Mouse (Mus musculus): Measurements from ENCODE around the gene Ints11. TPM values are rescaled to one million over a fixed set of nuclear protein-coding genes. Genes with fewer than 3 reads are reported as not detected.

Ints11 gene
- polyA plus RNA-seq, 1 experiment from 2014 or later: 92.8 TPM

GRCm38 (mm10) chr4:155863001-155863400, 6.3 kb upstream of the Ints11 start, which contains the start of gene Tas1r3:
Tas1r3 (minus strand) TSS chr4:155863362.
- no peak for DNase-seq (ENCODE audit: low spot score)
- 78% methylated on average over 5 of the region's 5 CpGs for WGBS
- Histone ChIP-seq H3K9me3 (replicated peaks; ENCODE audit: control insufficient read depth, low read length) (no peaks in the 10 kb centered on the region), H3K27me3 (ENCODE audit: control insufficient read depth, insufficient read depth, low read length) (no peaks in the 10 kb centered on the region), H3K27ac (replicated peaks; ENCODE audit: low read depth, low read length) (no peak within 1 kb of the TSS), H3K9ac (replicated peaks; ENCODE audit: low read length) (no peak within 1 kb of the TSS), H3K4me2 (ENCODE audit: low read depth, low read length) (no peak within 1 kb of the TSS), H3K36me3 (replicated peaks; ENCODE audit: control insufficient read depth, insufficient read depth, low read depth, low read length) (no peaks in the 10 kb centered on the region), H3K4me1 (ENCODE audit: control insufficient read depth, insufficient read depth, low read length) (no peaks in the 10 kb centered on the region), H3K4me3 (ENCODE audit: low read depth, low read length) (no peak within 1 kb of the TSS)
- no peak for ATAC-seq (replicated peaks; ENCODE audit: insufficient number of reproducible peaks, low FRiP score, low TSS enrichment, low read depth)

DNA sequence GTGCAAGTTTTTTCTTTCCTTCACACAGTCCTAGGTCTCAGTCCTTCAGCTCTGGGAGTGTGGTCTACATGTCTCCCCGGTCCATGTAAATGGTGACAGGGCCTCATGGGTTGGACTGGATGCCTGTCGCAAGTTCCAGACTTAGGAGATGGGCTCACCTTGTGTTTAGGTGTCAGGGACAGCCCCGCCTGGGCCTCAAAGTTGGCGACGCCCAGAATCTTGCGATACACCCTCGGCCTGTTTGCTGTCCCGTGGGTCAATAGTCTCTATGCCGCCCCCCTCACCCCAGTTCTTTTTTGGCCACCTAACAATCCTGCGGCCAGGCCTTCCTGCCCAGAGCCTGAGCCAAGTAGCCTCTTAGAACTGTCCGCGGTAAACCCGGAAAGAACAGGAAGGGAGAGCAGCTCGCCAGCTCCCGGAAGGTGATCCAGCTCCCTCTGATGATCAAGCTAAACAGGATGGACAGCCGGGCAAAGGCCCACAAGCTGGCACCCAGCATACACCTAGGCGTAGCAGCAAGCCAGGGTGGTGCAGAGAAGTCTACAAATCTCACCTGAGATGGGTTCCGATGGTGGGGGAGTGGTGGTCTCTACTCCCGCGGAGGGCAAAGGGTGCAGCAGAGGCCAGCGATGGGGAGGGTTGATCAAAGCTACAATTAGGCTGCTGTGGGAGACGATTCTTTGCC, 590 bp upstream of the Ints11 start:
- no peaks in the 10 kb centered on the region for H3K9me3 ChIP-seq (replicated peaks; ENCODE audit: control insufficient read depth, low read length)
- peak; percentile 61; the same call in 1 of the 2 replicates for ATAC-seq (replicated peaks; ENCODE audit: insufficient number of reproducible peaks, low FRiP score, low TSS enrichment, low read depth)
- DNase-seq (ENCODE audit: low spot score): no peak
- H3K27me3 ChIP-seq (ENCODE audit: control insufficient read depth, insufficient read depth, low read length): no peaks in the 10 kb centered on the region
- 8% methylated on average over 22 of the region's 22 CpGs for WGBS
- H3K36me3 ChIP-seq (replicated peaks; ENCODE audit: control insufficient read depth, insufficient read depth, low read depth, low read length): no peaks in the 10 kb centered on the region; the same call in 1 of the 2 replicates
- peak overlapping the region; percentile 68 for H3K4me2 ChIP-seq (ENCODE audit: low read depth, low read length)
- no peak overlapping the region for H3K27ac ChIP-seq (replicated peaks; ENCODE audit: low read depth, low read length)
- no peaks in the 10 kb centered on the region for H3K4me1 ChIP-seq (ENCODE audit: control insufficient read depth, insufficient read depth, low read length)
- peak overlapping the region; percentile 86 for H3K4me3 ChIP-seq (ENCODE audit: low read depth, low read length)
- peak overlapping the region; percentile 50 for H3K9ac ChIP-seq (replicated peaks; ENCODE audit: low read length)

- H3K27me3 ChIP-seq (ENCODE audit: control insufficient read depth, insufficient read depth, low read length): no peaks in the 10 kb centered on the region
- H3K36me3 ChIP-seq (replicated peaks; ENCODE audit: control insufficient read depth, insufficient read depth, low read depth, low read length): no peaks in the 10 kb centered on the region; the same call in none of the 2 replicates
- H3K9ac ChIP-seq (replicated peaks; ENCODE audit: low read length): no peak overlapping the region
- H3K9me3 ChIP-seq (replicated peaks; ENCODE audit: control insufficient read depth, low read length): no peaks in the 10 kb centered on the region
- H3K4me2 ChIP-seq (ENCODE audit: low read depth, low read length): no peak overlapping the region
- WGBS: 88% methylated on average over 7 of the region's 7 CpGs
- H3K4me3 ChIP-seq (ENCODE audit: low read depth, low read length): no peak overlapping the region
- H3K27ac ChIP-seq (replicated peaks; ENCODE audit: low read depth, low read length): no peak overlapping the region
- DNase-seq (ENCODE audit: low spot score) (no peak), ATAC-seq (replicated peaks; ENCODE audit: insufficient number of reproducible peaks, low FRiP score, low TSS enrichment, low read depth) (no peak)
- H3K4me1 ChIP-seq (ENCODE audit: control insufficient read depth, insufficient read depth, low read length): no peaks in the 10 kb centered on the region
Observed at GRCm38 (mm10) chr4:155871404-155871803, 2.1 kb downstream of the Ints11 start.

GRCm38 (mm10) chr4:155883587-155883986, 14.2 kb downstream of the Ints11 start:
- Histone ChIP-seq H3K4me3 (ENCODE audit: low read depth, low read length) (no peak overlapping the region), H3K4me1 (ENCODE audit: control insufficient read depth, insufficient read depth, low read length) (no peaks in the 10 kb centered on the region), H3K27ac (replicated peaks; ENCODE audit: low read depth, low read length) (no peak overlapping the region), H3K27me3 (ENCODE audit: control insufficient read depth, insufficient read depth, low read length) (no peaks in the 10 kb centered on the region), H3K9ac (replicated peaks; ENCODE audit: low read length) (no peak overlapping the region), H3K4me2 (ENCODE audit: low read depth, low read length) (no peak overlapping the region), H3K36me3 (replicated peaks; ENCODE audit: control insufficient read depth, insufficient read depth, low read depth, low read length) (peaks cover 8% of the 10 kb centered on the region), H3K9me3 (replicated peaks; ENCODE audit: control insufficient read depth, low read length) (no peaks in the 10 kb centered on the region)
- DNase-seq (ENCODE audit: low spot score) (no peak), ATAC-seq (replicated peaks; ENCODE audit: insufficient number of reproducible peaks, low FRiP score, low TSS enrichment, low read depth) (no peak)
- 88% methylated on average over 3 of the region's 3 CpGs for WGBS

DNA sequence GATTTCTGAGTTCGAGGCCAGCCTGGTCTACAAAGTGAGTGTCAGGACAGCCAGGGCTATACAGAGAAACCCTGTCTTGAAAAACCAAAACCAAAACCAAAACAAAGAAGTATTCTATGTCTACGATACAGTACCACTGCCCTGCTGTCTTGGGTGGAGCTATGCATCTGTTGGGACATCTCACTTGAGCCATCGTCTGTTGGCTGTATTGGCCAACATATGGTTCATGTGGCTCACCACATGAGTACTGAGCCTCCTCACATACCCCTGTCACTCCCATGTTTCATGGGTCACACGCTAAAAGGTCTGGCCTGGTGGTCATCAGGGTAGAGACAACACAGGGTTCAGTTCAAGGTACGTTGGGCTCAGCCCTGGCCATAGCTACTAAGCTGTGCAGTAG, 17.0 kb downstream of the Ints11 start:
- Histone ChIP-seq H3K36me3 (replicated peaks; ENCODE audit: control insufficient read depth, insufficient read depth, low read depth, low read length) (peaks cover 8% of the 10 kb centered on the region), H3K4me3 (ENCODE audit: low read depth, low read length) (no peak overlapping the region), H3K27me3 (ENCODE audit: control insufficient read depth, insufficient read depth, low read length) (no peaks in the 10 kb centered on the region), H3K4me1 (ENCODE audit: control insufficient read depth, insufficient read depth, low read length) (no peaks in the 10 kb centered on the region; the same call in 1 of the 2 replicates), H3K4me2 (ENCODE audit: low read depth, low read length) (no peak overlapping the region), H3K9ac (replicated peaks; ENCODE audit: low read length) (no peak overlapping the region), H3K27ac (replicated peaks; ENCODE audit: low read depth, low read length) (no peak overlapping the region), H3K9me3 (replicated peaks; ENCODE audit: control insufficient read depth, low read length) (no peaks in the 10 kb centered on the region)
- no peak for ATAC-seq (replicated peaks; ENCODE audit: insufficient number of reproducible peaks, low FRiP score, low TSS enrichment, low read depth)
- no peak for DNase-seq (ENCODE audit: low spot score)
- 96% methylated on average over 5 of the region's 5 CpGs for WGBS

GRCm38 (mm10) chr4:155887674-155888073, 18.3 kb downstream of the Ints11 start:
- DNase-seq (ENCODE audit: low spot score) (no peak), ATAC-seq (replicated peaks; ENCODE audit: insufficient number of reproducible peaks, low FRiP score, low TSS enrichment, low read depth) (no peak)
- no peak overlapping the region for H3K4me2 ChIP-seq (ENCODE audit: low read depth, low read length)
- H3K4me1 ChIP-seq (ENCODE audit: control insufficient read depth, insufficient read depth, low read length): no peaks in the 10 kb centered on the region; the same call in 1 of the 2 replicates
- WGBS: 86% methylated on average over 10 of the region's 10 CpGs
- H3K27me3 ChIP-seq (ENCODE audit: control insufficient read depth, insufficient read depth, low read length): no peaks in the 10 kb centered on the region
- no peak overlapping the region for H3K9ac ChIP-seq (replicated peaks; ENCODE audit: low read length)
- H3K36me3 ChIP-seq (replicated peaks; ENCODE audit: control insufficient read depth, insufficient read depth, low read depth, low read length): peaks cover 8% of the 10 kb centered on the region
- H3K9me3 ChIP-seq (replicated peaks; ENCODE audit: control insufficient read depth, low read length): no peaks in the 10 kb centered on the region
- H3K4me3 ChIP-seq (ENCODE audit: low read depth, low read length): no peak overlapping the region
- H3K27ac ChIP-seq (replicated peaks; ENCODE audit: low read depth, low read length): no peak overlapping the region

- DNase-seq (ENCODE audit: low spot score): no peak
- Histone ChIP-seq H3K27ac (replicated peaks; ENCODE audit: low read depth, low read length) (no peak overlapping the region), H3K27me3 (ENCODE audit: control insufficient read depth, insufficient read depth, low read length) (no peaks in the 10 kb centered on the region), H3K9me3 (replicated peaks; ENCODE audit: control insufficient read depth, low read length) (no peaks in the 10 kb centered on the region), H3K4me3 (ENCODE audit: low read depth, low read length) (no peak overlapping the region), H3K4me2 (ENCODE audit: low read depth, low read length) (no peak overlapping the region), H3K4me1 (ENCODE audit: control insufficient read depth, insufficient read depth, low read length) (no peaks in the 10 kb centered on the region; the same call in 1 of the 2 replicates), H3K36me3 (replicated peaks; ENCODE audit: control insufficient read depth, insufficient read depth, low read depth, low read length) (peaks cover 8% of the 10 kb centered on the region), H3K9ac (replicated peaks; ENCODE audit: low read length) (no peak overlapping the region)
- ATAC-seq (replicated peaks; ENCODE audit: insufficient number of reproducible peaks, low FRiP score, low TSS enrichment, low read depth): no peak
- 94% methylated on average over 9 of the region's 9 CpGs for WGBS
Observed at GRCm38 (mm10) chr4:155888181-155888580, 18.8 kb downstream of the Ints11 start.

- no peaks in the 10 kb centered on the region for H3K27me3 ChIP-seq (ENCODE audit: control insufficient read depth, insufficient read depth, low read length)
- H3K4me3 ChIP-seq (ENCODE audit: low read depth, low read length): no peak overlapping the region
- no peak overlapping the region for H3K4me2 ChIP-seq (ENCODE audit: low read depth, low read length)
- H3K36me3 ChIP-seq (replicated peaks; ENCODE audit: control insufficient read depth, insufficient read depth, low read depth, low read length): peaks cover 8% of the 10 kb centered on the region
- WGBS: 84% methylated on average over 5 of the region's 5 CpGs
- H3K9me3 ChIP-seq (replicated peaks; ENCODE audit: control insufficient read depth, low read length): no peaks in the 10 kb centered on the region
- DNase-seq (ENCODE audit: low spot score) (no peak), ATAC-seq (replicated peaks; ENCODE audit: insufficient number of reproducible peaks, low FRiP score, low TSS enrichment, low read depth) (no peak)
- H3K4me1 ChIP-seq (ENCODE audit: control insufficient read depth, insufficient read depth, low read length): peaks cover 2% of the 10 kb centered on the region
- H3K9ac ChIP-seq (replicated peaks; ENCODE audit: low read length): no peak overlapping the region
- no peak overlapping the region for H3K27ac ChIP-seq (replicated peaks; ENCODE audit: low read depth, low read length)
Observed at GRCm38 (mm10) chr4:155889316-155889715, 20.0 kb downstream of the Ints11 start.
